Mouse (Mus musculus): ENCODE data around the gene Msmb.
"Not testable (repeated sequence)": the region's sequence is repeated elsewhere in the genome, so short reads cannot be mapped to it uniquely, and the experiment has no call there.

The Msmb gene

DNA sequence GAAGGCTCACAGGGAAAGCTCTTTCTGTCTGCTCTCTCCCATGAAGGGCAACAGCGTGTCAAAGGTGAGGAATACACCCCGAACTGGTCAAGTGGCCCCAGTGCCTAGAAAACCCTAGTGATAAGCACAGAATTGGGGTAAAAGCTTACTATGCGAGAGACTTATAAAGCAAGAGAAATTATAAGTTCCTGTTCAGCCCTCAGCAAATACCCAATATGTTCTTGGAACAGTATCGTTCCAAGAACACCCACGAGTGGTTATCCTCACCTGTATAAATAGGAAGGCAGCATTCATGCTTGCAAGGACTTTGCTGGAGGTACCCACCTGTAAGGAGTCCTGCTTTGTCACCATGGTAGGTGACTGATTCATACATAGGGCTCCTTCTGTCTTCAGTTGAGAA is at the start of gene Msmb:
Gene Msmb (plus strand): TSS at position 301 of the 400 bp plus-strand sequence.
- in situ Hi-C loops (cut with MboI): no loop called here

DNA sequence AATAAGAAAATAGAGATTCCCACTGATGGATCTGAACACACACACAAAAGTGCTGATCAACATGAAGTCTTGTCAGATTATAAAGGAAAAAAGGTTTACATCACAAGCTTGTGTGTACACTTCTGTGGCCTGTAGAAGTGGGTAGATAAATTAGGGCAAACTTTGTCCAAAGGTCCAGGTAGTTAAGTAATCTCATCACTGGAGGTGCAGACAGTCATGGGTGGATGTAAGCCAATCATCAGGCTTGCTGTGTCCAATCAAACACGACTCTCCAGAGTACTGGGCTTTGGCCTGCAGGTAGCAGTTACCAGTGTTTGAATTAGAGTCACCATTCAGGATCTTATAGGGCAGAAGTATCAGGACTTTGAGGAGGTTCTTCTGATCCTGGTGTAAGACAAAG is 48.8 kb upstream of the Msmb start:
- in situ Hi-C loops (cut with MboI): no loop called here

DNA sequence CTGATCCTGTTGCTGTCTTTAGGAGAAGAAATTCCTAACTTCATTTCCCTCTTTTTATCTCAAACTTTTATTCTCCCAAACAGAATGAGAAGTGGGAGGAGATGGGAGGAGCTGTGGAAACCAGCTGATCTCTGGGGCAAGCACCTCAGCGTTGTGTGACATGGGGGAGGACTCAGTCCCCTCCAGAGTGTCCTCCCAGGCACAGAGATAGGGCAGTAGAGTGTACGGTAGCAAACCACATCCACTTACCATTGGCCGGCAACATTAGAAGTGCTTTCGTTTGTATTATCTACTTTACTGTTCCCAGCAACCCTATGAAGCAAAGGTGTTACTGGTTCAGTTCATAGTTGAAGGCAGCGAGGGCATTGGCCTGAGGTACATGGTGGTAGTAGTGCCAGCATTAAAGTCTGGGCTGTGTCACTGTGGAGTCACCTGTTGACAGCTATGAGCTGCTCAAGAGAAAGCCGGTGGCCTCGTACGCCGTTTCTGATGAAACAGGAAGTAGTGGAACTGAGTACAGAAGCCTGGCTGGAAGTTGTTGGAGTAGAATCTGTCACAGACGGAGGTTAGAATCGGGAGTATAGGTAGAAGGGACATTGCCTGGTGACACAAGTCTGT is 48.2 kb upstream of the Msmb start:
- in situ Hi-C loops (cut with MboI): no loop called here

DNA sequence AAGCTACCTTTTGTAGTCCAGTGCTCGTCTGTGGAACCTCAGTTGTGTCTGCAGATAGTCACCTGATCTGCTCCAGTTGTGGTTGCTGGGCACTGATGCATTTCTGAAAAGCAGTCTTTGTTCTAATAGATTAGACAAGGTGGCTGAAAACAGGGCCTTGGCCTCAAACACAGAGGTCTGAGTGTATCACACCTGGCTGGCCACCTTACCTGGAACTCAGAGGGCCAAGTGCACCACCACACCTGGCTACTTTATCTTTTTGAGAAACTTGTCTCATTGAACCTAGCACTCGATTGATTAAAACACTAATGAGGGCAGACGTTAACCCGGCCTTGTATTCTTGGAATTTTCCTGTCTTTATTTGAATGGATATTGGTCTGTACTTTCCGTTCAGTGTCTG is 46.2 kb upstream of the Msmb start:
- in situ Hi-C loops (cut with MboI): no loop called here

DNA sequence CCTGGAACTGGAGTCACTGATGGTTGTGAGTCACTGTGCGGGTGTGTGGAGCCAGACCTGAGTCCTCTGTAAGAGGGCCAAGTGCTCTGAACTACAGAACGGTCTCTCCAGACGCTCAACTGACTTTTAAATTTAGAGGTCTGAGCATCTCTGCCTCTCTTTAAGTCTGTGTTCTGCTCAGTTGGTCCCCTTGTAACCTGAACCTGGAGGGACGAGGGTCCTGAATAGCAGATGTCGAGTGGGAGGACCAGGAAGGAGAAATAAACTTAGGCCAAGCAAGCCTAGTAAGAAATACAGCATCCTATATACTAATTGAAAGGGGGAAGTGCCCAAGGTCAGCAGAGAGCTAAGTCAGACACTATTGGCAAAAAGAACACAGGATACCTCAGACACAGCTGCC is 45.1 kb upstream of the Msmb start:
- in situ Hi-C loops (cut with MboI): no loop called here

DNA sequence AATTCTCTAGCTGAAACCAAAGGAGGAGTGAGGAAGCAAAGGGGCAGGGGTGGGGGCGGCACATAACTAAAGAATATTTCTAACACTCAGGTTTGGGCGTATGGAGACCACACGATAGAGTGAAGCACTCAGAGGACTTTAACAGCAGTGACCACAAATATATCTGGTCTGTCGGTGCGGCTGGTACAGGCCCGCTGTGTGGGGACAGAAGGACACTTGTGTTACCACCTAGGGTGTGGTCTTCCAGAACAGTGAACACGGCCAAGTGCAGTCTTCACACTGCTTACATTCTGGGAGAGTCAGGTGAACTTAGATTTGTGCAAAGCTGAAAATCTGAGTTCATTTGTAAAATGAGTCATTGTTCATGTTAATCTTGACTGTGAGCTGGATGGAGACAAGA is 44.1 kb upstream of the Msmb start:
- in situ Hi-C loops (cut with MboI): no loop called here

DNA sequence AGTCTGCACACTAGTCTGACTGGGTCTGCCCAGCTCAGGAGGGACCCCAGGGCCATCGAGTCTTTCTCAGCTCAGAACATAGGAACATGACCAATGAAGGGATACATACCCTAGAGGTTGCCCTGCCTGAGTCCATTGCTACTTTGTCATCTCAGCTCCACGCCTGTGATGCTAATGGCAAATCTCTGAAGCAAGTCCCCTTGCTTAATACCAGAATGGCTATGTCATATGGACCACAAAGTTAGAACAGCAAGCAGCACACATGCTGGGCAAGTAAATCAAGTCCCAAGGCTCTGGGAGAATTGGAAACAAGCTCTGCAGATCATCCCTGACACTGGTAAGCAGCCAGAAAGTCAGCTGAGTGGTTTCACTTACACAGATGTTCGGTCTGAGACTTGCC is 42.9 kb upstream of the Msmb start:
- in situ Hi-C loops (cut with MboI): no loop called here

DNA sequence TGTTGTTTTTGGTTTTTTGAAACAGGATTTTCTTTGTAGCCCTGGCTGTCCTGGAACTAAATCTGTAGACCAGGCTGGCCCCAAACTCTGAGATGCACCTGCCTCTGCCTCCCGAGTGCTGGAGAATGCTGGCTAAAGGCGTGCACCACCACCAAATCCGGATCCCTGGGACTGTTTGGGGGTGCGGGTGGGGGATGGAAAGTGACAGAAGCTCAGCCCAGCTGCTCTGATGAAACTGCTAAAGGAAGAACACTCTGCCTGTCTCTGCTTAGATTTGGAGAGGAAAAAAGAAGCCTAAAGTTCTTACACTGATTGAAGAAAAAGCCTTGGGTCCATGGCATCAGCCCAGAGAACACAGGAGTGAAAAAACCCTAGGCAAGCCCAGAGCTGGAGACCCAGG is 38.3 kb upstream of the Msmb start:
- in situ Hi-C loops (cut with MboI): no loop called here

DNA sequence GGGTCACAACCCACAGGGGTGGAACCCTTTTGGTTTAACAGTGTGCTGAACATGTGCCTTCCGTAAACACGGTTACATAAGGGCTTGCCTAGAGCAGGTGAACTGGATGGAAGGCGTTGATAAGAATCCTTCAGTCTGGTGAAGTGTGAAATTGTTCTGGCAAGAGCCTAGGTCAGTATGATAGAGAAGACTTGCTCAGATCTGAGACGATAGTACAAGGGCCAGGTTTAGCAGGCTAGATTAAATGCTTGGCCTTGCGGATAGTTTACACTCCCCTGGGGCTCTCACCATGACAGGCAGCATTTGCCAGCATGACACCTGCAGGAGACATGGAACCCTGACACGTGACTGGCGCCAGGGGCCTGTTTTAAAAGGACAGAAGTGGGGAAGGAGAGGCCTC is 36.2 kb upstream of the Msmb start:
- in situ Hi-C loops (cut with MboI): no loop called here

DNA sequence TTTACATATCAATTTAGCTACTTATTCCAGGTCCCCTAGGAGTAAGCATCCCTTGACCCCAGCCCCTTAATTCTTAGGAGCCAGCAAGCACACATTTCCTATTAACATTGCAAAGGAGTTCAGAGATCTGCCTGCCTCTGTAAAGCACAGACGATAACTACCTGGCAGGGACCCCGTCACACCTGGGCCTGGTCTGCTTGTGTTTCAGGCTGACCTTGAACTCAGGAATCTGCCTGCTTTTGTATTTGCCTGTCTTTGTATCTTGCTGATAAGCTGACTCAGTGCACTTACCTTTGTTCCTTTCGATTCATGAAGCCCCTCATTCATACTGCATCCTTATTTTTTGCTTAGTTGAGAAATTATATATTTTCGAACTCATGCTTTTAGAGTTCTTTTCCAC is 34.9 kb upstream of the Msmb start:
- in situ Hi-C loops (cut with MboI): no loop called here

DNA sequence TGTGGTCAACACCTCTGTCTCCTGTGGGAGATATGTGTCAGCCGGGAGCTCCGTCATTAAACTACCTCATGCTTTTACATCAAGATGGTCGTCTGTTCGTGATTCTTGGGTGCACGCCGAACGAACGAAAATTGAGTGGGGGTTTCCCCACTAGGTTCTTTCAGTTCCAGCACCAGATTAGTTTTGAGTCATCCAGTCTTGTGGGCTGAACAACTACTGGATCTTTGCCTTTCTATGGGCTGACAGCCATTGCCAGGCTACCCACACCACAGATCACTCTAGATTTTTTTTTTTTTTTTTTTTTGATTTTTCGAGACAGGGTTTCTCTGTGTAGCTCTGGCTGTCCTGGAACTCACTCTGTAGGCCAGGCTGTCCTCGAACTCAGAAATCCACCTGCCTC is 29.7 kb upstream of the Msmb start:
- in situ Hi-C loops (cut with MboI): not testable (repeated sequence)

DNA sequence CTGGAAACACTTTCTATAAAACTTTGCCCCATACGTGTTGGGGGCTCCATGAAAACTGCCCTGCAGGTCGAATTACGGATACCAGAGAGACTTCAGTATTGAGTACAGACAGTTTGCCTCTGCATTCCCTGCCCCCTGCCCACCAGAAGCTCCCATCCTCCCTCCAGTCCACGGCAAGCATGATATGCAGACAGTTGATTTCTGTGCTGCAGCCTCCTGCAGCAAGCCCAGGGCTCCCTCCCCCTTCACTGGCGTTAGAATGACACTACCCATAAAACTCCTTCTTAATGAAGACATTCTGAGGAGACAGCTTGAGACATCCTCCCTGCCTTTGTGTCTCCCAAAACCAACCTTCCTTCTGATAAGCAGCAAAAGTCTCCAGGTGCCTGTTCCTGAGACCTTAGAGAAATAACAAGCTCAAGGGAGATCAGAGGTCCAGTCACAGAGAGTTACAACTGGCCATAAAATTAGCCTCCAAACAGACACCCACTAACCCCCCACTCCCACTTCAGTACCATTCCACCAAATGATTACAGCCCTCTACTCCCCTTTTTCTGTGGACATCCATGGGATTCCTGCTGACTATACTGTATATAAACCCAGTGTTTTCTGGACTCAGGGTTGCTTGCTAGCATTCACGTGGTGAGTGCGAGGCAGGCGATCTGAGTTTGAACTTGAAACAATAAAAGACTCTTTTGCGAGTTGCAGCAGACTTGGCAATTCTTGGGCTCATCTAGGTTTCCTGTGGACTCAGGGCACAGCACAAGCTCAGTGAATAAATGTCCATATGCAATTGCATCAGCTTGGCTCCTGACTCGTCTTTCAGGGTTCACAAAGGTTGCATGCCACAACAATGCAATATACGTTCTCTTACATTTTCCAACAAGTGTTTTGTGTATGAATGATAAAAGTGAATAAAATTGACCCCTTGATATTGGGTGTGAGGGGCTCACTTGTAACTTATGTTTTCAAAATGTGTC is 20.6 kb upstream of the Msmb start:
- in situ Hi-C loops (cut with MboI): no loop called here

DNA sequence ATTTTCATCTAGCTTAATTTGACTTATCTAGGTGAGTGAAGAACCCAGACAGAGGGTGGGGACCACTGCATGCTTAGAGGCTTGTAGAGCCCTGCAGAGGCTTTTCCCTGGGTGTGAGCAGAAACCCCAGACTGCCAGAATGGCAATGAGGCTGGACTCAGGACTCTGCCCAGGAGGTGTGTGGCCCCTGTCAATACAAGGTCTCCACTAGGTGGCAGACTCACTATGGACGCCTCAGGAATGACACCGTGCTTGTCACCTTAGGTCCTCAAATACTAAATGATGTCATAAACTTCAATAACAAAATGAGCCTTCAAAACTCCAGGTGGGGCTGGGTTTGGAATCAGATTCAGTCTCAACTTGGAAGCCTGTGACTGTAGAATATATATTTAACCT is 19.9 kb upstream of the Msmb start:
- in situ Hi-C loops (cut with MboI): no loop called here

DNA sequence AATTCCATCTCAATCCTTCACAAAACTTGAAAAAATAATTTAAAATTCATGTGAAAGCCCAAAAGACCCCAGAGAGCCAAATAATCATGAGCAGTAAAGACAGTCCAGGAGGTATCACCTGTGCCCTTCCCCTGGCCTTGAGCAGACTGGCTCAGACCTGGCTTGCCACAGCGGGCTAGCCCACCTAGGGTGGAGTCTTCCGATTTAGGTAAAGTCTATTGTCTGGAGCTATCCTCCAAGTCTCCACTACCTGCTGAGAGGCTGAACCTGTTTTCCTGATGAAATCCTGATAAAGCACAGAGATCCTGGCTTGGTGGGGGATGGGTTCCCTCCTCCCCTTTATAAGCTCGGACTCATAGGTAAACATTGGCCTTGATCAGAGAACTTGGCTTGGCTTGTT is 17.6 kb upstream of the Msmb start:
- in situ Hi-C loops (cut with MboI): no loop called here

DNA sequence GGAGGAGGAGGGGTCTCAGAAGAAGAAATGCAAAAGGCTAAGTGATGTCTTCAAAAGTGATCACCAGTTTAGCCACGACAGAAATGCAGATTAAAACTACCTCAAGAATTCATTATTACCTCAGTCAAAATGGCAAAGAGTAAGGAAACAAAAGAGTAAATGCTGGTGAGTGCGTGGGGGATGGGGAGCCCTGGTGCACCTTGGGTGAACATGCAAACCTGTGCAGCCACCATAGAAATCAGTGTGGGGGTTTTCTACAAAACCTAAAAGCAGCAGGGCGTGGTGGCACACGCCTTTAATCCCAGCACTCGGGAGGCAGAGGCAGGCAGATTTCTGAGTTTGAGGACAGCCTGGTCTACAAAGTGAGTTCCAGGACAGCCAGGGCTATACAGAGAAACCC is 16.6 kb upstream of the Msmb start:
- in situ Hi-C loops (cut with MboI): not testable (repeated sequence)

DNA sequence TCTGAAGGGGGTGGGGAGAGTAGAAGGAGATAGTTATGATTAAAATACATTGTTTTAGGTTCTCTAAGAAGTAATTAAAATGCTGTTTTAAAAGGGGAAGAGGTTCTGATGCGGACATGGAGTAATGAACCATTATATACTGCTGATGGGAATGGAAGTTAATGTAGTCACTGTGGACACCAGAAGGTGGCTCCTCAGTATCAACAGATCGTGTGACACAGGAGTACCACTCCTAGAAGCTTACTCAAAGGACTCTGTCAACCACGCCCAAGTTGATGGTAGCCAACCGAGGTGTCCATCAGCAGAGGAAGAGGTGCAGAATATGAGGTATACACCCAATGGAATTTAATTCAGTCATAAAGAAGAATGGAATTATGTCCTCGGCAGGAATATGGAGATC is 13.4 kb upstream of the Msmb start:
- in situ Hi-C loops (cut with MboI): no loop called here

DNA sequence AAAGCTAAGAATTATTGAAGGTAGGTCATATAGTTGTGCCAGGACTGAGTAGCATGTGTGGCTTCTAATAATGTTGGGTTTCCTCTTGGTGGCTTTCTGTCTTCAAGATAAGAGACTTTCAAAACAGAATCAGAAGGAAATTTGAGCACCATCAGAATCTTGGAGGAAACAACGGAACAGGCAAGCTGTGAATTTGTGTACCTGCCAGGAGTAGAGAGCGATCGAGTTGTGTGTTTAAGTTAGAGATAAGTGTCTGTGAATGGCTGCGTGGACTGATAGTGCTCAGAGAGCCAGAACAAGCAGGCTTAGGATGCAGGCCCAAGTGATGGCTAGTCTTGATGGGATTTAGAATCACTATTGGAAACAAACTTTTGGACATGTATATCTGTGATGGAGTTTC is 10.0 kb upstream of the Msmb start:
- in situ Hi-C loops (cut with MboI): no loop called here

DNA sequence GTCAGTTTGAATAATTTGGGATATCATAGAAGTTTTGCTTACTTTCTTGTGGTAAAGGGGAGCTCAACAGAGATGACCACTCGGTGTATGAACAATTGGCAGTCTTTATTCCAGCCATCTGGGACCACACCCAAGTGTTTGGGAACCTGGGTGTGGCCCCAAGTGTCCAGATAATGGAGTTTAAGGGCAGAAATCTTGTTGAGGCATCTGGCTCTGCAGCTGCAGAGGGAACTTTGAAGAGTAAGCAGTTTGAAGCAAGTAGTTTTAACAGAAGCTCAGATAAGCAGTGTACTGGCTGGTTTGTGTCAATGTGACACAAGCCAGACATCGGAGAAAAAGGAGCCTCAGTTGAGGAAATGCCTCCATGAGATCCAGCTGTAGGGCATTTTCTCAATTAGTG is 7.5 kb upstream of the Msmb start:
- in situ Hi-C loops (cut with MboI): no loop called here

DNA sequence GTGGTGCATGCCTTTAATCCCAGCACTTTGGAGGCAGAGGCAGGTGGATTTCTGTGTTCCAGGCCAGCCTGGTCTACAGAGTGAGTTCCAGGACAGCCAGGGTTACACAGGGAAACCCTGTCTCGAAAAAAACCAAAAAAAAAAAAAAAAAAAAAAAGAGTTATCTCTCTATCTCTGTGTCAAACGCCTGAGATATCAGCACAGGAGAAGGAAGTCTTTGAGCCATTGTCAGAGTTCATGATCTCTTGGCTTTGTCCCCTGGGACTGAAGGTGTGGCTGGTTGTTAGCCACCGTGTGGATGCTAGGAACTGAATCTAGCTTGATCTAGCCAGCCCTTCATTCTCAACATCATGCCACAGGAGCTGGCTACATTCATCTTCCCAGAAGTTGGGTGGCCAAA is 5.4 kb upstream of the Msmb start:
- in situ Hi-C loops (cut with MboI): not testable (repeated sequence)

DNA sequence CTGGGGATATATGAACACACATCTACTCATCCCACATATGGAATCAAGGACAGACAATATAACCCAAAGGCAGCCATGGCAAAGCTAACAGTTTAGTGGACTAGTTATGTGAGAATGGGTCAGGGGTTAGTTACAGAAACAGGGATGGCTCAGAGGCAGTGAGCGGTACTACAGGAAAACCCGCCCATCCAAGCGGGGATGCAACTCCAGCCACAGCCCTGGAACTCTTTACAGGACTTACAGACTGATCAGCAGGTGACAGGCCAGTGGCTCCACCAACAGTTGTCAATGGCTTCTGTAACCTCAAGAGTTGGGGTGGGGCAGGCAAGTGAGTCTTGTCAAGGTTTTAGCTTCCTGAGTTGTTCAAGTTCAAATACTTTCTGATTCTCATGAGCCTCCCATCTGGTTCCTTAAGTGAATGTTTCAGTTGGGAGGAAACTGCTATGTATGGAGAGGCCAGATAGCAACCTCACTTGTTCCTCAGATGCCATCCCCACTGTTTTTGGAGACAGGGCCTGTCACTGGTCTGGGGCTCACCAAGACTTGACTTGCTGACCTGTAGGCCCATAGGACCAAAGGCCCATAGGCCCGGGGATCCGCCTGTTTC is 1.4 kb upstream of the Msmb start:
- in situ Hi-C loops (cut with MboI): no loop called here

DNA sequence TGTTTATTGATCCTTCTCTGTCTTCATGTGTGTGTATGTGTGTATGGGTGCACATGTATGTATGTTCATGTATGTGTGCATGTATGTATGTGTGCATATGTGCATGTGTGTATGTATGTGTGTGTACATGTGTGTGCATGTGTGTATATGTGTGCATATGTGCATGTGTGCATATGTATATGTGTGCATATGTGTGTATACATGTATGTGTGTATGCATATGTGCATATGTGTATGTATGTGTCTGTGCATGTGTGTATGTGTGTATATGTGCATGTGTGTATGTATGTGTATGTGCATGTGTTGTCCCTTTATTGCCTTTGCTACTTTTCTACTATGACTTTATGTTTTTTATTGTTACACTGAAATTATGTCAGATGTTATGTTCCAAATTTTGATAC is 2.9 kb downstream of the Msmb start:
- in situ Hi-C loops (cut with MboI): no loop called here

DNA sequence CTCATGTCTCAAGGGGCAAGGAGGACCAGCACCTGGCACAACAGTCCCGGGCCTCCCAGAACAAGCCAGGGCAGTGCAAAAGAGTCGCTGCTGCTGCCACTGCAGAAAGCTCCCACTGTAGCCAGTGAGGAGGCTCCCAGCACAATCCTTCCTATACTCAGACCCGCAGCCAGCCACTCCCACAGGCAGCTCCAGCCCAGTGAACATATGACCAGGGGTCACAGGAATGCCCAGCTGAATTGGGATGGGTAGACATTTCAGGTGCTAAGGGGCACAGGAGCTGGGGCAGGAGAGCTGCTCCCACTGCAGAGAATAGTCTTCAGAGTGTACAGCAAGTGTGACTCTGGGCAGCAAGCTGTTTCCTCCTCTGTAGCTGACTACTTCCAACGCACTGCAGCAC is 3.6 kb downstream of the Msmb start:
- in situ Hi-C loops (cut with MboI): no loop called here

Data from mature B cell (primary cell).